Mouse (Mus musculus): ENCODE results near the gene Rsu1.

- TF ChIP-seq ZC3H11A (IDR thresholded peaks at IDR 0.05; ENCODE audit: borderline replicate concordance, low read depth, low read length) (no peak), CHD2 (IDR thresholded peaks at IDR 0.05; ENCODE audit: low read depth, low read length) (no peak), HCFC1 (IDR thresholded peaks at IDR 0.05; ENCODE audit: borderline replicate concordance, insufficient read depth, low read length) (no peak), MAFK (IDR thresholded peaks at IDR 0.05; ENCODE audit: insufficient read depth, low read depth, low read length) (no peak)
These were observed 166.8 kb downstream of the Rsu1 start for GRCm38 (mm10) chr2:13104388-13104787.
